Mouse (Mus musculus) layer of hippocampus, adult 8-10 months (tissue): ENCODE measurements around the gene Bckdk. TPM values are rescaled to one million over a fixed set of nuclear protein-coding genes. Genes with fewer than 3 reads are reported as not detected.

Experiments used
- DNase-seq, 2 experiments: peaks; one replicate each; pipeline ENCODE4 v3.0.0; 2022; ENCODE audit warnings: low spot score in 2 of 2
- total RNA-seq, 4 experiments: library from RNA; stranded (reverse); gene quantifications; 2 replicates each; pipeline ENCODE4 v1.2.4; 2022

Gene Bckdk
- 10 to 100 TPM; 42.0 to 45.2 (median 42.2) TPM for total RNA-seq

- peak; percentile 68 to 78 for DNase-seq
These were observed at the start of gene Bckdk for GRCm38 (mm10) chr7:127903971-127904796. Bckdk (plus strand) TSS chr7:127904082.

DNA sequence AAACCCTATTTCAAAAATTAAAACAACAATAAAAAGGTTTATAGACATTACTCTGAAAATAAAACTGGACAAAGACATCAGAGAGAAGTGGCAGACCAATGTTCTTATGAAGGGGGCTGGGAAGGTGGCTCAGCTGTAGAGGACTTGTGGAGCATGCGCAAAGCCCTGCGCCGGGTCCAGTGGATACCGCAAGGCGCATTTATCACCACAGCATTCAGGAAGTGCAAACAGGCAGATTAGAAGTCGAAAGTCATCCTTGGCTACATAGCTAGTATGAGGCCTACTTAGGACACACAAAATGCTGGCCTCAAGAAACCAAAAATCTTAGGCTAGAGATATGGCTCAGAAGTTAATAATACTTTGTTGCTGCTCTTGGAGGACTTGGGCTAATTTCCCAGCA, 45.6 kb upstream of the Bckdk start:
- DNase-seq = no peak

DNA sequence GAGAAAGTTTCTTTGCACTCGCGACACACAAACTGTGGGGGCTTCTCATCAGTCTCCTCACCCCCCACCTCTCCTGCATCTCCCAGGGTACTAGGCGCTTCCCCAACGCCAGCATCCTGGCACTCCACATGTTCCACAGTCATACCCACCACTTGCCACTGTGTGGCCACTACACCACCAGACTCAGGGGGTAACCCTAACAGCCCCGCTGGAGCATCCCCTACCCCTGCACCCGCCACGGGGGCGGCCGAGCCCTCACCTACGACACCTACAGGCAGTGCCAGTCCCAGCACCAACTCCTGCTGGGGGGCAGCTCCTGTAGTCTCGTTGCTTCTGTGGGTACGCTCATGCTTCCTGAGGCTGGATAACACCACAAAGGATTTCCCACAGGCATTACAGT, 37.4 kb upstream of the Bckdk start:
- no peak for DNase-seq

GRCm38 (mm10) chr7:127867641-127868040, 36.2 kb upstream of the Bckdk start:
- no peak for DNase-seq

- DNase-seq = no peak
These were observed 34.6 kb upstream of the Bckdk start for GRCm38 (mm10) chr7:127869149-127869810.

DNA sequence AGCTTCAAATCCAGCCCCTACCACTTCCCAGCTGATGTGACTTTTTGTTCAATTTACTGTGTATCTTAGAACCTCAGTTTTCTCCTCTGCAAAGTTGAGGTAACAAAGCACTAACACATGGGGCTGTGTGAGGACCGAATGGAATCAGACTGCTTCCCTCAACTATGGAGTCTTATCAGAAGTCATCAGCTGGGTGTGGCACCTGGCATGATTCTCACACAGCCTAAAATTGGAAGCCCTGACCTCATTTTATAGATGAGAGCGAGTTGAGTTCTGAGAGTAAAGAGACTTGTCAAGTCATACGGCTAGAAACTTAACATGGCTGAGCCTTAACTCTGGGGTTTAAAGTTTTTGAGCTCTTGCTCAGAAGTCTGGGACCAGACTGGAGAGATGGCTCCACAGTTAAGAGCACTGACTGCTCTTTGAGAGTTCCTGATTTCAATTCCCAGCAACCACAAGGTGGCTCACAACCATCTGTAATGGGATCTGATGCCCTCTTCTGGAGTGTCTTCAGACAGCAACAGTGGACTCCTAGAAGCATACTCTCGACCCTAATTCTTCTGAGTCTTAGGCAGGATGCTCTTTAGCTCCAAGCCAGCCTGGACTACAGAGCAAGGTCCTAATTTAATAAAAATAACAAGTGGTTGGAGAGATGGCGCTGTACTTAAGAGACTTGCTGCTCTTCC, 33.6 kb upstream of the Bckdk start:
- DNase-seq = no peak

DNA sequence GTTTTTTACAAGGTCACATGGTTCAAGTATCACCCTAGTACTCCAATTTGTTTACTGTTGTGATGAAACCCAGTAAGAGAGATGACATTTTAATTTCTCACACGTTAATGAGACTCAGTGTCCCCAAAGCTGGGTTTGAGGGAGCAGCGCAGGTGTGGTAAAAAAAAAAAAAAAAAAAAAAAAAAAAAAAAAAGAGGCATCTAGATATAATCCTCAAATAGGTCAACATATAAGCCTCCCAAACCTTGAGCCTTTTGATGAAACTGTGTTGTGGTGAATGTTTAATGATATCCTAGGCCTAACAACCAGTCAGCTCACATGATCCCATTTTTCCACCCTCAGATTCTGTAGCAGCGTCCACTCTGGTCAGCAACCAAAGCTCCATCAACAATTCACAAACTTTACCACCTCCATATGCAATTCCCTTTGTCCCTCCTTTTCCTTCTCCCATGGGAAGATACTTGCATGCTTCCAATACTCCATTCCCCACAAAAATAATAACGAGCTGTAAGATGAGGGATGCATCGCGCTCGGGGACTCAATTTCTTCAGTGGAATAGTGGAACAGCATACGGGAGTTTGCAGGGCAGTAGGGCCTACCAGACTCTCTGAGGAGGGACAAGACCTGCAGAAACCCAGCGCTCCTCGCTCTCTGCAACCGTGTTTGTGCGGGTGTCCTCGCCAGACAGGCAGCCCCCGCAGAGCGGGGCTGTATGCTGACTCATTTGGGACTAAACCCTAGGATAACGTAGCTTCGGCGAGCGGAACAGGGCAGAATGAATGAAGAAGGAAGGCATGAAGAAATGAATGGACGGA, 28.9 kb upstream of the Bckdk start:
- DNase-seq = no peak

GRCm38 (mm10) chr7:127875627-127876001, 28.3 kb upstream of the Bckdk start:
- DNase-seq = peak; percentile 91 to 92

DNA sequence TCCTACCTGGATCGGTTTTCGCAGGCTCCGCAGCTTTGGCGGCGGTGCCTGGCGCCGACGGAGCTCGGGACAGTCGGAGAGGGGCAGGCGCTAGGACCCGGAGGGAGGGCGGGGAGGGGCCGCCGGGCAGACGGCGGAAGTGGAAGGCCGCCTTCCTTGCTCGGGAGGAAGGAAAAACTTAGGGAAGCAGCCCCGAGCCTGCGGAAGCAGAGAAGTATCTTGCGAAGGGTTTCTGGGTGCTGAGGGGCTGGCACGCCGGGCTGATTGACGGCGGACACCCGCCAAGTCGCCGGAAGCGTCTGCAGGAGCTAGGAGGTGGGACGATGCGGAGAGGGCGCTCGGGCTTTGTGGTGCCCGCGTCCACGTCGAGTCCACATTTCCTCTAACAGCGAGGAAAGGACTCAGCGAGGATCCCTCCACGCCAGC, 27.8 kb upstream of the Bckdk start, which contains the start of gene Zfp646:
Zfp646 (plus strand) TSS at position 181 of the 426 bp plus-strand sequence.
- peak; percentile 48 to 54 for DNase-seq

- DNase-seq = peak; percentile 81 to 89
These were observed 27.2 kb upstream of the Bckdk start, which contains the start of gene Zfp668 for GRCm38 (mm10) chr7:127876467-127877348. Zfp668 (minus strand) TSS chr7:127876828.

- DNase-seq = no peak
These were observed 24.6 kb upstream of the Bckdk start for GRCm38 (mm10) chr7:127879301-127879700.

DNA sequence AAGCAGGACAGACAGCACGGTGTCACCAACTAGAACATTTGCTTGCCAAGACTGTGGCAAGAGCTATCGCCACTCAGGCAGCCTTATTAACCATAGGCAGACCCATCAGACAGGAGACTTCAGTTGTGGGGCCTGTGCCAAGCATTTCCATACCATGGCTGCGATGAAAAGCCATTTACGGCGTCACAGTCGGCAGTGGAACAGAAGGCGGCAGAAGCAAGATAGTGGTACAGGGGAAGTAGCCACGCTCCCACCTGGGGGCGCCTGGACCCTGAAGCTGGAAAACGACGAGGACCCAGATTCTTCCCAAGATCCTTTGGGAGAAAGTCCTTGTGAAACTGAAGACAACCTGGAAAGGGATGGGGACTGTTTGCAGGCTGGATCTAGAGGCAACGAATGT, 23.5 kb upstream of the Bckdk start:
- DNase-seq = no peak

- DNase-seq = peak in 1 of 2 experiments; percentile 50
These were observed 17.9 kb upstream of the Bckdk start for GRCm38 (mm10) chr7:127885951-127886350.

DNA sequence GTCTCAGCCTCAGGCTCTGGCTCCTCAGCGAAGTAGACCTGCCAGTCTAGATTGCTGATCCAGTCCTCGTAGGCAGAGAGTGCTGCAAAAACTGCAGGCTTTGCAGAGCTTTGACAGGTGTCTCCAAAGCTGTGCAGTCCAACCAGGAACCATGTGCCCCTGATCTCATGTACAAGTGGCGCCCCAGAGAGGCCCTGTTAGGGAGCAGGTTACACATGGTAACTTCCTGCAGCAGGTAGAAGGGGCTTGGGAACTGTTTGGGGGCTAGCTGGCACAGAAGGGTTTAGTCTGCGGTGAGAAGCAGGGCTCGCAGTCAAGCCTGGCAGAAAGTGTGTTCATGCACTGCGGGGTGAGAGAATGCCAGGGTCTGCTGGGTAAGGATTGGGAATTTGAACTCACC, 17.3 kb upstream of the Bckdk start:
- no peak for DNase-seq

- DNase-seq = no peak
These were observed 16.7 kb upstream of the Bckdk start for GRCm38 (mm10) chr7:127887191-127887590.

DNA sequence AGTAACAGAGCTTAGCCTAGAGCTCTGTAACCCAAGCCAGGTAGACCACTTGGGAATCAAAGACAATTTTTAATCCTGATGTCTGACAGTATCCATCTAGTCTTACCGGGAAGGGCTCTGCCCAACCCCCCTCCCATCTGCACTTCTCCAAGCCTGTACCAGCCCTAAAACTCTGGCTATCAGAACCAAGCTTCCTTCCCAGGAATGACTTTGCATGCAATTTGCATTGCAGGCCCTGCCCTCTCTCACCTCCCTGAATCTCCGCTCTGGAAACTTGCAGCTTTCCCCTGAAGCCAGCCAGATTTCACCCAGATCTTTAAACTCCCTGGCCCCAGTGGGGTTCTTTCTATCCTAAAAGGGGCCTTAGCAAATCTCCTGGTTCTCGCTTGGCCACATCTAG, 16.1 kb upstream of the Bckdk start:
- DNase-seq = no peak

GRCm38 (mm10) chr7:127888821-127889220, 15.1 kb upstream of the Bckdk start:
- no peak for DNase-seq

- DNase-seq = no peak
These were observed 13.1 kb upstream of the Bckdk start, which contains the start of gene Prss53 for GRCm38 (mm10) chr7:127890798-127891197. Prss53 (minus strand) TSS chr7:127890970.

DNA sequence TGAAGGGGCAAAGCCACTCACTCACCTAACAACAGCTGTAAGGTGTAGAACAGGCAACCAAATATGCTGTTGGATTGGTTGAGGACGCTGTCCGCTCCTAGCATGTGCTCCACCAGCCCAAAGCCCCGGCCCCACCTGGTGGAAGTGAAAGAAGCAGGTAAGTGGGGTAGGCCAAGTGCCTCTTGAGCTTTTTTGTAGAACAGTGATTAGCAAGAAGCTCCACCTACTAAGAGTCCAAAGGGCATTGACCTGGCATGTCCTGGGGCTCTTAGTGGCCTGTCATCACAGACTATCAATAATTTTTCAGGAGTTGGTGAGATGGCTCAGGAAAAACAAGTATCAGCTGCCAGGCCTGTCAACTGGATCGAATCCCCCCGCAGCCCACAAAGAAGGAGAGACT, 9.4 kb upstream of the Bckdk start:
- DNase-seq = no peak

DNA sequence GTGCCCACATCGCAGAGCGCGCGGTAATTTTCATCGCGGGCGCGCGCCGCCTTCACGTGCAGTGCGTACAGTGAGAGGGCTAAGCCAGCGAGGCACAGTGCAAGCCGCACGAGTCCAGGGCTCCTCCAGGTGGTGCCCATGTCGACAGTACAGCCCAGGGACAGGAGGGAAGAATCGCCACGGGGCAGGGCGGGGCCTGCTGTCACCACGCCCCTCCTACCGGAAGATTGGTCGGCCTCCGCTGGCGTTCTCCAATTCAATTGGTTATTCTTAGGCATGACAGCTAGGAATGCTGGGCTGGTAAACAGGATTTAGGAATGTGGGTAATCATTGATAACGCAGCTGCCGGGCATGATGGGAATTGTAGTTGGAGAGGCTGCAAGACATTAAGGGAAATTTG, 8.4 kb upstream of the Bckdk start, which contains the start of the genes Gm21974 and Vkorc1:
Gm21974 (minus strand) TSS at position 13 of the 400 bp plus-strand sequence.
Vkorc1 (minus strand) TSS at position 176 of the 400 bp plus-strand sequence.
- peak; percentile 94 to 95 for DNase-seq
